Mouse (Mus musculus) left cerebral cortex, postnatal 36 days (tissue): ENCODE measurements around the gene Il22ra1. TPM values are rescaled to one million over a fixed set of nuclear protein-coding genes. Genes with fewer than 3 reads are reported as not detected.

Source experiments
- total RNA-seq, 2 experiments: library from RNA; stranded (reverse); gene quantifications; 2 replicates each; pipeline ENCODE4 v1.2.3; 2021

The Il22ra1 gene
- total RNA-seq, 2 experiments from 2014 or later, result 0.12 to 0.20 TPM

Other genes with a start within 250 kb of the Il22ra1 start
- gene Stpg1, start 233.4 kb upstream of the Il22ra1 start, total RNA-seq, result 1 to 10 TPM; 1.0 to 1.9 TPM
- 100 to 1,000 TPM; 107 to 108 TPM for gene Nipal3, start 233.1 kb upstream of the Il22ra1 start, total RNA-seq
- gene Grhl3, start 154.5 kb upstream of the Il22ra1 start, total RNA-seq, result 1 to 10 TPM; 1.2 to 1.6 TPM
- under 1 TPM; 0.20 to 0.36 TPM for gene Ifnlr1, start 41.9 kb upstream of the Il22ra1 start, total RNA-seq
- 1 to 10 TPM; 1.5 to 1.8 TPM for gene Myom3, start 31.5 kb downstream of the Il22ra1 start, total RNA-seq
- gene Srsf10, start 127.6 kb downstream of the Il22ra1 start, total RNA-seq, result 10 to 100 TPM; 51.3 to 88.9 TPM
- gene Pnrc2, start 145.7 kb downstream of the Il22ra1 start, total RNA-seq, result 10 to 100 TPM; 41.2 to 44.6 TPM
- under 1 TPM; 0.12 to 0.14 TPM for gene Cnr2, start 167.2 kb downstream of the Il22ra1 start, total RNA-seq
- gene Fuca1, start 192.6 kb downstream of the Il22ra1 start, total RNA-seq, result 10 to 100 TPM; 31.7 to 40.0 TPM
- gene Hmgcl, start 218.3 kb downstream of the Il22ra1 start, total RNA-seq, result 10 to 100 TPM; 28.9 to 30.6 TPM
- 10 to 100 TPM; 22.4 to 24.1 TPM for gene Gale, start 235.6 kb downstream of the Il22ra1 start, total RNA-seq
- gene Lypla2, start 244.5 kb downstream of the Il22ra1 start, total RNA-seq, result 10 to 100 TPM; 80.0 to 86.1 TPM